In genomic region chr7:49586530-49587120, GRCm38 (mm10) we compare ENCODE assay signal across 24 mouse cellular contexts. TPM values are rescaled to one million over a fixed set of nuclear protein-coding genes. Genes with fewer than 3 reads are reported as not detected.
DNase-seq lines count a peak whose midpoint lies in the region; ATAC-seq and TF ChIP-seq lines count a peak whose summit lies in the region.
"Had no signal": no experiment of that assay in that cellular context is flagged by ENCODE, and none has a peak within 500 bp of the region (broad histone marks: within the 10 kb centered on the region; RNA-seq: fewer than 3 reads in every experiment).

No protein-coding gene starts in this region.

- H3K27ac ChIP-seq in hindbrain, embryonic 14.5 days, result 0 out of 2 replicates have a peak overlapping the region, but pooled peaks have one; percentile 5
- no peak overlapping the region for H3K27ac ChIP-seq in hindbrain, embryonic 10.5 days
- H3K27ac ChIP-seq in lung, postnatal 0 days (ENCODE audit: low read length), result no peak overlapping the region
- H3K27ac ChIP-seq in embryonic facial prominence, embryonic 15.5 days (replicated peaks), result 0 out of 2 replicates have a peak overlapping the region, but pooled peaks have one; percentile 28
- H3K27ac ChIP-seq: forebrain, embryonic 10.5 days; forebrain, embryonic 15.5 days; heart, embryonic 10.5 days; hindbrain, embryonic 13.5 days; intestine, embryonic 15.5 days had no signal

- no peak overlapping the region for H3K9ac ChIP-seq in hindbrain, embryonic 14.5 days
- H3K9ac ChIP-seq in lung, postnatal 0 days (replicated peaks; ENCODE audit: low read depth), result no peak overlapping the region
- H3K9ac ChIP-seq in embryonic facial prominence, embryonic 15.5 days, result no peak overlapping the region
- H3K9ac ChIP-seq: forebrain, embryonic 15.5 days; hindbrain, embryonic 13.5 days; intestine, embryonic 15.5 days had no signal

- DNase-seq in hindbrain, embryonic 14.5 days (ENCODE audit: low spot score), result no peak
- DNase-seq in hindbrain, embryonic 10.5 days (ENCODE audit: low spot score), result no peak
- peak; percentile 19 for DNase-seq in lung, postnatal 0 days (ENCODE audit: low spot score)
- no peak for DNase-seq in lung, postnatal 14 days
- no peak for DNase-seq in spleen, postnatal 10 days (ENCODE audit: low spot score in 2 of 2)
- no peak for DNase-seq in cerebellum, postnatal 25 days
- DNase-seq: adrenal gland, adult 8-10 months; adrenal gland, postnatal 36 days; cerebellum, adult 11-12 months; cerebellum, adult 9-10 months; cerebellum, postnatal 36 days; gastrocnemius, postnatal 10 days; heart, adult 18-20 months; heart, postnatal 10 days; heart, postnatal 4 days had no signal

- H3K27me3 ChIP-seq in hindbrain, embryonic 14.5 days (ENCODE audit: control insufficient read depth, insufficient read depth, low read length), result no peaks in the 10 kb centered on the region
- no peaks in the 10 kb centered on the region for H3K27me3 ChIP-seq in hindbrain, embryonic 10.5 days (ENCODE audit: insufficient read depth, poor library complexity, severe bottlenecking)
- H3K27me3 ChIP-seq in lung, postnatal 0 days (replicated peaks; ENCODE audit: insufficient read depth, low read length), result no peaks in the 10 kb centered on the region
- H3K27me3 ChIP-seq in embryonic facial prominence, embryonic 15.5 days, result no peaks in the 10 kb centered on the region
- H3K27me3 ChIP-seq: CH12.LX; forebrain, embryonic 15.5 days; hindbrain, embryonic 13.5 days; intestine, embryonic 15.5 days had no signal

- TF ChIP-seq CTCF in lung, postnatal 0 days (IDR thresholded peaks at IDR 0.05), result no peak

- TF ChIP-seq EP300 in lung, postnatal 0 days (IDR thresholded peaks at IDR 0.05), result no peak

- no peak overlapping the region for H3K4me3 ChIP-seq in hindbrain, embryonic 14.5 days (replicated peaks; ENCODE audit: low read length)
- H3K4me3 ChIP-seq in hindbrain, embryonic 10.5 days, result no peak overlapping the region
- H3K4me3 ChIP-seq in lung, postnatal 0 days (ENCODE audit: low read depth, low read length), result no peak overlapping the region
- H3K4me3 ChIP-seq in embryonic facial prominence, embryonic 15.5 days (replicated peaks), result no peak overlapping the region
- H3K4me3 ChIP-seq: forebrain, embryonic 10.5 days; forebrain, embryonic 15.5 days; heart, embryonic 10.5 days; hindbrain, embryonic 13.5 days; intestine, embryonic 15.5 days had no signal

- WGBS in hindbrain, embryonic 14.5 days, result 80% methylated on average over 5 of the region's 5 CpGs
- WGBS in hindbrain, embryonic 10.5 days, result 89% methylated on average over 5 of the region's 5 CpGs
- 51% methylated on average over 5 of the region's 5 CpGs for WGBS in lung, postnatal 0 days
- WGBS in embryonic facial prominence, embryonic 15.5 days, result 43% methylated on average over 5 of the region's 5 CpGs

- H3K36me3 ChIP-seq in hindbrain, embryonic 14.5 days (replicated peaks; ENCODE audit: control insufficient read depth, insufficient read depth), result peaks cover 57% of the 10 kb centered on the region
- H3K36me3 ChIP-seq in hindbrain, embryonic 10.5 days, result peaks cover 91% of the 10 kb centered on the region
- peaks cover 12% of the 10 kb centered on the region; the same call in 1 of the 2 replicates for H3K36me3 ChIP-seq in lung, postnatal 0 days (ENCODE audit: insufficient read depth, low read length)
- peaks cover 64% of the 10 kb centered on the region for H3K36me3 ChIP-seq in embryonic facial prominence, embryonic 15.5 days

- ATAC-seq in hindbrain, embryonic 14.5 days (ENCODE audit: low FRiP score), result no peak
- ATAC-seq in lung, postnatal 0 days, result no peak
- no peak for ATAC-seq in embryonic facial prominence, embryonic 15.5 days (ENCODE audit: insufficient number of reproducible peaks, low FRiP score, low TSS enrichment, low read depth)
- ATAC-seq: forebrain, embryonic 15.5 days; intestine, embryonic 15.5 days had no signal

- no peaks in the 10 kb centered on the region for H3K9me3 ChIP-seq in hindbrain, embryonic 14.5 days (ENCODE audit: control insufficient read depth, low read length)
- H3K9me3 ChIP-seq in hindbrain, embryonic 10.5 days, result no peaks in the 10 kb centered on the region
- H3K9me3 ChIP-seq in lung, postnatal 0 days (ENCODE audit: low read length), result no peaks in the 10 kb centered on the region
- no peaks in the 10 kb centered on the region for H3K9me3 ChIP-seq in embryonic facial prominence, embryonic 15.5 days (replicated peaks)
- H3K9me3 ChIP-seq: forebrain, embryonic 10.5 days; forebrain, embryonic 15.5 days; heart, embryonic 10.5 days; hindbrain, embryonic 13.5 days; intestine, embryonic 15.5 days had no signal

- no peaks in the 10 kb centered on the region for H3K4me1 ChIP-seq in hindbrain, embryonic 14.5 days (replicated peaks; ENCODE audit: control insufficient read depth, insufficient read depth, low read length)
- no peaks in the 10 kb centered on the region for H3K4me1 ChIP-seq in hindbrain, embryonic 10.5 days (replicated peaks)
- H3K4me1 ChIP-seq in lung, postnatal 0 days (ENCODE audit: insufficient read depth, low read depth, low read length), result peaks cover 3% of the 10 kb centered on the region; the same call in 1 of the 2 replicates
- peaks cover 8% of the 10 kb centered on the region; the same call in 1 of the 2 replicates for H3K4me1 ChIP-seq in embryonic facial prominence, embryonic 15.5 days
- H3K4me1 ChIP-seq: forebrain, embryonic 10.5 days; forebrain, embryonic 15.5 days; heart, embryonic 10.5 days; hindbrain, embryonic 13.5 days; intestine, embryonic 15.5 days had no signal

- no peak overlapping the region for H3K4me2 ChIP-seq in hindbrain, embryonic 14.5 days (replicated peaks)
- no peak overlapping the region for H3K4me2 ChIP-seq in lung, postnatal 0 days (replicated peaks; ENCODE audit: low read depth, low read length)
- no peak overlapping the region for H3K4me2 ChIP-seq in embryonic facial prominence, embryonic 15.5 days (replicated peaks)
- H3K4me2 ChIP-seq: forebrain, embryonic 15.5 days; hindbrain, embryonic 13.5 days; intestine, embryonic 15.5 days had no signal

RNA-seq across cellular contexts. Expression of gene Dbx1, which starts 50.0 kb away (rescaled TPM):
- polyA plus RNA-seq in hindbrain, embryonic 14.5 days (2014; fragmentation: Nextera tagmentation; extraction: Ambion mirVana), result 1.3 and 12.9 TPM in 2 replicates
- polyA plus RNA-seq in hindbrain, embryonic 10.5 days (2016; fragmentation: Nextera tagmentation; extraction: Ambion mirVana), result 42.0 and 72.1 TPM in 2 replicates
- not detected in 2 replicates for polyA plus RNA-seq in lung, postnatal 0 days (2015; fragmentation: Nextera tagmentation; extraction: Ambion mirVana)
- 1.7 and 3.7 TPM in 2 replicates for polyA plus RNA-seq in embryonic facial prominence, embryonic 15.5 days (2015; fragmentation: Nextera tagmentation; extraction: Ambion mirVana)
- polyA plus RNA-seq: frontal cortex, adult 2 months; heart, embryonic 14.5 days; intestine, embryonic 15.5 days had no signal

Comparison
In these comparisons a context has a peak if more than half of its experiments do, and no peak if none do; other contexts are left out.
1. H3K27ac ChIP-seq: peak in hindbrain, embryonic 14.5 days (single experiment) and embryonic facial prominence, embryonic 15.5 days (single experiment); none in hindbrain, embryonic 10.5 days (single experiment) and lung, postnatal 0 days (single experiment).